ENCODE assay signal across 10 mouse cellular contexts in the genomic region with DNA sequence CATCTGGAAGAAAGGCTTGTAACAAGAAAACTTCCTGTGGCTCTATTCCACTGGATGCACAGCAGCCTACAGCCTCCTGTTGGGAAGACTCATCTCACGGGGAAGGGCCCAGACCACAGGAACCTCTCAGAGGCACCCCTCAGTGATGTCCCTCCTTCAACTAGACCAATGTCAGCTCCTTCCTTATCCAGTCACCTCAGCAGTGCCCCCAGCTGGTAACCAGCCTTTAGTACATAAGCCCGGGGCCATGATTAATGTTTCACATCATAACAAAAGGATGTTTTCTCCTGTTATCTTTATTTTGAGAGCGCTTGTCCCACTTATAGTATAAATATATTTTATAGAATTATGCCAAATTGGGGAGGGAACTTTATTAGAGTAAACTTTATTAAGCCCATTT.
DNase-seq lines count a peak whose midpoint lies in the region; ATAC-seq and TF ChIP-seq lines count a peak whose summit lies in the region.
"Had no signal": no experiment of that assay in that cellular context is flagged by ENCODE, and none has a peak within 500 bp of the region (broad histone marks: within the 10 kb centered on the region; RNA-seq: fewer than 3 reads in every experiment).

No protein-coding gene starts in this region.

- H3K4me3 ChIP-seq in kidney, postnatal 0 days (replicated peaks; ENCODE audit: low read depth, low read length): no peak overlapping the region
- H3K4me3 ChIP-seq in bone marrow, adult 2 months (replicated peaks; ENCODE audit: control insufficient read depth, low read depth, low read length): no peak overlapping the region
- H3K4me3 ChIP-seq: embryonic facial prominence, embryonic 15.5 days had no signal

- TF ChIP-seq CTCF in kidney, postnatal 0 days (IDR thresholded peaks at IDR 0.05; ENCODE audit: low read depth): peak; percentile 31; the same call in 1 of the 2 replicates
- TF ChIP-seq CTCF in bone marrow, adult 2 months (IDR thresholded peaks at IDR 0.05; ENCODE audit: control insufficient read depth, insufficient read depth, low read length): 0 out of 2 replicates have a peak, but pooled peaks have one; percentile 14

- H3K9me3 ChIP-seq in kidney, postnatal 0 days (replicated peaks; ENCODE audit: low read length): no peaks in the 10 kb centered on the region
- H3K9me3 ChIP-seq: embryonic facial prominence, embryonic 15.5 days had no signal

- H3K9ac ChIP-seq in kidney, postnatal 0 days (ENCODE audit: low read depth, low read length): no peak overlapping the region
- H3K9ac ChIP-seq: embryonic facial prominence, embryonic 15.5 days had no signal

- TF ChIP-seq POLR2A in bone marrow, adult 2 months (IDR thresholded peaks at IDR 0.05; ENCODE audit: borderline replicate concordance, control insufficient read depth, low read depth, low read length): no peak

- DNase-seq in kidney, postnatal 0 days (ENCODE audit: low spot score): no peak
- DNase-seq in kidney, postnatal 25 days: no peak
- peak; percentile 37 for DNase-seq in 3T3-L1 (ENCODE audit: low read depth, low spot score)
- peak; percentile 55 for DNase-seq in CD4-positive, CD25-positive, alpha-beta regulatory T cell, adult 2 months (ENCODE audit: low read depth, low spot score)
- DNase-seq in c-Kit-positive CD71-positive TER-119-positive erythroid progenitor cells, embryonic 14.5 days (ENCODE audit: low spot score): no peak
- no peak for DNase-seq in gastrocnemius, postnatal 4 days (ENCODE audit: low spot score in 2 of 2)
- DNase-seq in heart, adult 9 months (ENCODE audit: low spot score in 2 of 2): no peak

- H3K4me2 ChIP-seq in kidney, postnatal 0 days (ENCODE audit: low read length): no peak overlapping the region
- H3K4me2 ChIP-seq: embryonic facial prominence, embryonic 15.5 days had no signal

- H3K27me3 ChIP-seq in kidney, postnatal 0 days (ENCODE audit: insufficient read depth, low read length): no peaks in the 10 kb centered on the region
- H3K27me3 ChIP-seq: embryonic facial prominence, embryonic 15.5 days had no signal

- 0 out of 2 replicates have a peak, but pooled peaks cover 5% of the 10 kb centered on the region for H3K4me1 ChIP-seq in kidney, postnatal 0 days (replicated peaks; ENCODE audit: insufficient read depth, low read length)
- no peaks in the 10 kb centered on the region for H3K4me1 ChIP-seq in bone marrow, adult 2 months (ENCODE audit: control insufficient read depth, insufficient read depth, low read length)

- no peak for ATAC-seq in kidney, postnatal 0 days (replicated peaks; ENCODE audit: low FRiP score, low read depth)
- ATAC-seq: inflammation-experienced regulatory T-cells, adult 6 months had no signal

- no peaks in the 10 kb centered on the region for H3K36me3 ChIP-seq in kidney, postnatal 0 days (ENCODE audit: insufficient read depth, low read length)
- H3K36me3 ChIP-seq: embryonic facial prominence, embryonic 15.5 days had no signal

- no peak overlapping the region for H3K27ac ChIP-seq in kidney, postnatal 0 days
- no peak overlapping the region for H3K27ac ChIP-seq in bone marrow, adult 2 months (ENCODE audit: control insufficient read depth, insufficient read depth, low read depth, low read length, poor library complexity)
- H3K27ac ChIP-seq: embryonic facial prominence, embryonic 15.5 days had no signal

- 88% methylated on average over 3 of the region's 3 CpGs for WGBS in kidney, postnatal 0 days
- 81% methylated on average over 3 of the region's 3 CpGs for WGBS in bone marrow, adult 2 months

Comparison
In these comparisons a context has a peak if more than half of its experiments do, and no peak if none do; other contexts are left out.
1. DNase-seq: peak in 3T3-L1 (single experiment) and CD4-positive, CD25-positive, alpha-beta regulatory T cell, adult 2 months (single experiment); none in kidney, postnatal 0 days (single experiment), kidney, postnatal 25 days (0 of 2), c-Kit-positive CD71-positive TER-119-positive erythroid progenitor cells, embryonic 14.5 days (single experiment), gastrocnemius, postnatal 4 days (0 of 2) and heart, adult 9 months (0 of 2).